Mouse (Mus musculus) liver, embryonic 13.5 days (tissue): ENCODE results near the gene Dclk3. TPM values are rescaled to one million over a fixed set of nuclear protein-coding genes. Genes with fewer than 3 reads are reported as not detected.

ENCODE experiments used
- ATAC-seq: fragments of 200-750 bp; cut with Nextera tagmentation; 2 replicates; pipeline ENCODE4 v1.8.0; 2017; ENCODE audit warnings: low read depth, mild to moderate bottlenecking, moderate number of reproducible peaks, moderate library complexity
- DNase-seq: peaks from one replicate; pipeline ENCODE4 v3.0.0; 2022
- H3K27ac ChIP-seq: fragments of 300-500 bp; sonication (generic); 2 replicates; pipeline ENCODE4 v1.5.1; 2015; ENCODE audit warnings: moderate library complexity, mild to moderate bottlenecking, inconsistent platforms
- H3K27me3 ChIP-seq: fragments of 300-500 bp; sonication (generic); 2 replicates; pipeline ENCODE4 v1.6.1; 2015; ENCODE audit warnings: mild to moderate bottlenecking, inconsistent platforms
- H3K36me3 ChIP-seq: fragments of 300-500 bp; sonication (generic); 2 replicates; pipeline ENCODE4 v1.6.1; 2015; ENCODE audit warnings: mild to moderate bottlenecking, inconsistent platforms
- H3K4me1 ChIP-seq: fragments of 300-500 bp; sonication (generic); replicated peaks from 2 replicates; pipeline ENCODE4 v1.6.1; 2015; ENCODE audit warnings: inconsistent platforms
- H3K4me2 ChIP-seq: fragments of 300-500 bp; sonication (generic); 2 replicates; pipeline ENCODE4 v1.6.1; 2015; ENCODE audit warnings: inconsistent platforms, mild to moderate bottlenecking, moderate library complexity
- H3K4me3 ChIP-seq: fragments of 300-500 bp; sonication (generic); replicated peaks from 2 replicates; pipeline ENCODE4 v1.5.1; 2015; ENCODE audit warnings: mild to moderate bottlenecking, inconsistent platforms
- H3K9ac ChIP-seq: fragments of 300-500 bp; sonication (generic); 2 replicates; pipeline ENCODE4 v1.6.1; 2015; ENCODE audit warnings: mild to moderate bottlenecking, inconsistent platforms
- H3K9me3 ChIP-seq: fragments of 300-500 bp; sonication (generic); replicated peaks from 2 replicates; pipeline ENCODE4 v1.6.1; 2016; ENCODE audit warnings: inconsistent platforms
- WGBS: fragments of 180-500 bp; shearing (Covaris S2); methylation state at CpG from one replicate; pipeline ENCODE4 v1.1.7; 2015; ENCODE audit not compliant: insufficient replicate concordance; 5-methylcytosine and 5-hydroxymethylcytosine counted together
- polyA plus RNA-seq: library from polyadenylated mRNA; unstranded; fragments of >200 nt; fragmentation: Nextera tagmentation; extraction: Ambion mirVana; gene quantifications from 2 replicates; pipeline ENCODE4 v1.2.1, GENCODE M21; 2015

Gene Dclk3
- not detected in 2 replicates for polyA plus RNA-seq

- H3K27me3 ChIP-seq, result peaks cover 34% of the 10 kb centered on the region
Observed at GRCm38 (mm10) chr9:111438904-111439835, at the start of gene Dclk3. Dclk3 (plus strand) TSS chr9:111439081.

GRCm38 (mm10) chr9:111390016-111390415, 48.9 kb upstream of the Dclk3 start:
- Histone ChIP-seq H3K9me3 (no peaks in the 10 kb centered on the region), H3K4me3 (no peak overlapping the region), H3K27me3 (no peaks in the 10 kb centered on the region), H3K4me1 (no peaks in the 10 kb centered on the region), H3K4me2 (no peak overlapping the region), H3K9ac (no peak overlapping the region), H3K27ac (no peak overlapping the region), H3K36me3 (no peaks in the 10 kb centered on the region)
- ATAC-seq (no peak), DNase-seq (no peak)
- WGBS, result 69% methylated on average over 9 of the region's 9 CpGs

More at GRCm38 (mm10) chr9:111438904-111439835, at the start of gene Dclk3:
- ATAC-seq, result peak; percentile 63; the same call in 1 of the 2 replicates
- Histone ChIP-seq H3K4me2 (peak within 1 kb of the TSS; percentile 67), H3K4me3 (peak within 1 kb of the TSS; percentile 50), H3K9me3 (no peaks in the 10 kb centered on the region), H3K27ac (no peak within 1 kb of the TSS), H3K4me1 (peaks cover 4% of the 10 kb centered on the region), H3K36me3 (no peaks in the 10 kb centered on the region), H3K9ac (no peak within 1 kb of the TSS)
- 2% methylated on average over 55 of the region's 57 CpGs for WGBS
- DNase-seq, result no peak

GRCm38 (mm10) chr9:111391036-111391435, 47.8 kb upstream of the Dclk3 start:
- Histone ChIP-seq H3K9ac (no peak overlapping the region), H3K4me2 (no peak overlapping the region), H3K27me3 (no peaks in the 10 kb centered on the region), H3K9me3 (no peaks in the 10 kb centered on the region), H3K4me1 (no peaks in the 10 kb centered on the region), H3K36me3 (no peaks in the 10 kb centered on the region), H3K4me3 (no peak overlapping the region), H3K27ac (no peak overlapping the region)
- 65% methylated on average over 8 of the region's 8 CpGs for WGBS
- ATAC-seq, result no peak
- DNase-seq, result no peak

- H3K27me3 ChIP-seq, result no peaks in the 10 kb centered on the region
- no peak overlapping the region for H3K4me3 ChIP-seq
- H3K9me3 ChIP-seq, result no peaks in the 10 kb centered on the region
- H3K9ac ChIP-seq, result no peak overlapping the region
- WGBS, result 72% methylated on average over 18 of the region's 18 CpGs
- no peak for ATAC-seq
- H3K27ac ChIP-seq, result no peak overlapping the region
- no peaks in the 10 kb centered on the region for H3K36me3 ChIP-seq
- no peaks in the 10 kb centered on the region for H3K4me1 ChIP-seq
- no peak for DNase-seq
- H3K4me2 ChIP-seq, result no peak overlapping the region
Observed at GRCm38 (mm10) chr9:111391926-111392442, 46.9 kb upstream of the Dclk3 start.

GRCm38 (mm10) chr9:111395265-111395664, 43.6 kb upstream of the Dclk3 start:
- no peak overlapping the region for H3K4me2 ChIP-seq
- no peak overlapping the region for H3K4me3 ChIP-seq
- no peaks in the 10 kb centered on the region for H3K4me1 ChIP-seq
- no peaks in the 10 kb centered on the region for H3K9me3 ChIP-seq
- WGBS, result 63% methylated on average over 5 of the region's 5 CpGs
- no peaks in the 10 kb centered on the region for H3K36me3 ChIP-seq
- DNase-seq (no peak), ATAC-seq (no peak)
- H3K27me3 ChIP-seq, result no peaks in the 10 kb centered on the region
- H3K27ac ChIP-seq, result no peak overlapping the region
- no peak overlapping the region for H3K9ac ChIP-seq

- ATAC-seq (no peak), DNase-seq (no peak)
- no peak overlapping the region for H3K9ac ChIP-seq
- no peak overlapping the region for H3K27ac ChIP-seq
- H3K9me3 ChIP-seq, result no peaks in the 10 kb centered on the region
- 35% methylated on average over 2 of the region's 2 CpGs for WGBS
- H3K4me3 ChIP-seq, result no peak overlapping the region
- no peak overlapping the region for H3K4me2 ChIP-seq
- no peaks in the 10 kb centered on the region for H3K36me3 ChIP-seq
- no peaks in the 10 kb centered on the region for H3K27me3 ChIP-seq
- H3K4me1 ChIP-seq, result no peaks in the 10 kb centered on the region
Observed at GRCm38 (mm10) chr9:111398059-111398458, 40.8 kb upstream of the Dclk3 start.

GRCm38 (mm10) chr9:111400089-111400488, 38.8 kb upstream of the Dclk3 start:
- no peak overlapping the region for H3K4me3 ChIP-seq
- H3K27me3 ChIP-seq, result no peaks in the 10 kb centered on the region
- 53% methylated on average over 4 of the region's 4 CpGs for WGBS
- no peak for DNase-seq
- H3K9ac ChIP-seq, result no peak overlapping the region
- no peak for ATAC-seq
- H3K27ac ChIP-seq, result no peak overlapping the region
- H3K36me3 ChIP-seq, result no peaks in the 10 kb centered on the region
- H3K9me3 ChIP-seq, result no peaks in the 10 kb centered on the region
- H3K4me2 ChIP-seq, result no peak overlapping the region
- no peaks in the 10 kb centered on the region for H3K4me1 ChIP-seq

GRCm38 (mm10) chr9:111403159-111403558, 35.7 kb upstream of the Dclk3 start:
- Histone ChIP-seq H3K27ac (no peak overlapping the region), H3K9ac (no peak overlapping the region), H3K36me3 (no peaks in the 10 kb centered on the region), H3K9me3 (no peaks in the 10 kb centered on the region), H3K4me2 (no peak overlapping the region), H3K27me3 (no peaks in the 10 kb centered on the region), H3K4me3 (no peak overlapping the region), H3K4me1 (no peaks in the 10 kb centered on the region)
- no peak for DNase-seq
- WGBS, result 60% methylated on average over 4 of the region's 4 CpGs
- ATAC-seq, result no peak

- Histone ChIP-seq H3K4me1 (no peaks in the 10 kb centered on the region), H3K27me3 (no peaks in the 10 kb centered on the region), H3K9ac (no peak overlapping the region), H3K4me2 (no peak overlapping the region), H3K9me3 (no peaks in the 10 kb centered on the region), H3K4me3 (no peak overlapping the region), H3K36me3 (no peaks in the 10 kb centered on the region), H3K27ac (no peak overlapping the region)
- no peak for ATAC-seq
- DNase-seq, result no peak
- WGBS, result 64% methylated on average over 12 of the region's 12 CpGs
Observed at GRCm38 (mm10) chr9:111404346-111405079, 34.4 kb upstream of the Dclk3 start.

GRCm38 (mm10) chr9:111405080-111405428, 33.8 kb upstream of the Dclk3 start:
- DNase-seq, result no peak
- WGBS, result 68% methylated on average over 6 of the region's 6 CpGs

GRCm38 (mm10) chr9:111408012-111408411, 30.9 kb upstream of the Dclk3 start:
- H3K27me3 ChIP-seq, result no peaks in the 10 kb centered on the region
- WGBS, result 52% methylated on average over 6 of the region's 6 CpGs
- H3K9me3 ChIP-seq, result no peaks in the 10 kb centered on the region
- H3K9ac ChIP-seq, result no peak overlapping the region
- ATAC-seq (no peak), DNase-seq (no peak)
- H3K4me3 ChIP-seq, result no peak overlapping the region
- no peaks in the 10 kb centered on the region for H3K4me1 ChIP-seq
- H3K4me2 ChIP-seq, result no peak overlapping the region
- no peaks in the 10 kb centered on the region for H3K36me3 ChIP-seq
- H3K27ac ChIP-seq, result no peak overlapping the region

More at GRCm38 (mm10) chr9:111405080-111405428, 33.8 kb upstream of the Dclk3 start:
- Histone ChIP-seq H3K27ac (no peak overlapping the region), H3K9ac (no peak overlapping the region), H3K4me3 (no peak overlapping the region), H3K4me2 (no peak overlapping the region), H3K27me3 (no peaks in the 10 kb centered on the region), H3K9me3 (no peaks in the 10 kb centered on the region), H3K4me1 (no peaks in the 10 kb centered on the region), H3K36me3 (no peaks in the 10 kb centered on the region)
- no peak for ATAC-seq
